Mouse (Mus musculus) common myeloid progenitor, adult 5-6 weeks (primary cell): ENCODE data around the gene Atp1b1. TPM values are rescaled to one million over a fixed set of nuclear protein-coding genes. Genes with fewer than 3 reads are reported as not detected.

ENCODE experiments used
- ATAC-seq: replicated peaks from 2 replicates; pipeline ENCODE4 v1.8.0; 2016; ENCODE audit warnings: low read depth, mild to moderate bottlenecking, moderate TSS enrichment, inconsistent platforms; ENCODE audit not compliant: poor library complexity, severe bottlenecking
- total RNA-seq: library from RNA; stranded (forward); fragments of 200-1000, 187-1606 nt; gene quantifications from 2 replicates; pipeline ENCODE4 v1.2.3, GENCODE M21; 2017

Gene Atp1b1
- total RNA-seq, 1 experiment from 2014 or later: 1.4 TPM

DNA sequence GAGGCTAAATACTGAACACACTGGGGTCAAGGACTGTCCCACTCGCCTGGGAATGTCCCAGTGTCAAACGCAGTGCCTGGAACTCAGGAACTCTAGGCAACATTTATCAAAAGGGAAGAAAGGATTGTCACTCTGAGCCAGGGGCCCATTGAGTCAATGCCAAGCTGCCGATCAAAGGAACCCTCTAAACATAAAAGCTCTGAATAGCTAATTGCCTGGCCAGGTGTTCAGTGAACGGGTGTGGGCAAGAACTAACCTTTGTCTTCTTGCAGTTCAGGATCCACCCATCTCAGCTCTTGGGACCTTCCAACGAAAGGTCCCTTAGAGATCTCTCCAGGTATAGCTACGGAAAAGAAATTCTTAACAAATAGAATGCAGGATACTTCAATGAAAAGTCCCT is 12.8 kb upstream of the Atp1b1 start:
- ATAC-seq: no peak

DNA sequence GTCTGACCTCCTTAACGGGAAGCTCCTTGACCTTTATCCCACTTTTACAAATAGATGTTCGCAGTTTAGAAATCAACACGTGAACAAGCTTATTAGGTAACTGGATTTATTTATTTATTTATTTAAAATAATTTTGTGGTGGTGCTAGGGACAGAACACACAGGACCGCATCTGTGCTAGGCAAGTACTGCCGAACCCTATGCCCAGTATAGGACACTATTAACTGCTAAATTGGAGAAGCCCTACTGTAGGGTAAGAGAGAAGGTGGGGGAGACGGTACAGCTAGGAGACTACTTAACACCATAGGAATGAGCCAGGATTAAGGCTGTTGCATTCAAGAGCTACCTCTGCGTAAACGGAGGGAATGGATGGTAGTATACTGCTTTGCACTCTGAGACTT is 10.2 kb upstream of the Atp1b1 start:
- no peak for ATAC-seq

DNA sequence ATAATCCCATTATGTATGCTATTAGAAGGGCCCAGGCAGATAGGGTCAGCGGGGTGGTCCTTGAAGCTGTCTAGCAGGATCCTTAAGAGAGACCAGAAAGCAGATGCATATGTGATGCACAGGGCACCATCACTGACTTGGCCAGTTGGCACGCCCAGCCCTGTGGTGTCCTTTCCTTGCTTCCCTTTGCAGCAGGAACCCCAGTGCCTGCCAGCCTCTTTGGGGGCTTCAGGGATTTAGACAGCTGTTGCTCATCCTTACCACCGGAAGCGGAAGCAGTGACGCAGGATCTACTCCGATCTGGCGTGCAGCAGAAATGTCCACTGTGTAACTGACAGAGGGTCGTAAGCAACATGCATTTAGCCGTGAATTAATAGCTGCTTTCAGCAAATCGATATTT is 9.3 kb upstream of the Atp1b1 start:
- no peak for ATAC-seq

DNA sequence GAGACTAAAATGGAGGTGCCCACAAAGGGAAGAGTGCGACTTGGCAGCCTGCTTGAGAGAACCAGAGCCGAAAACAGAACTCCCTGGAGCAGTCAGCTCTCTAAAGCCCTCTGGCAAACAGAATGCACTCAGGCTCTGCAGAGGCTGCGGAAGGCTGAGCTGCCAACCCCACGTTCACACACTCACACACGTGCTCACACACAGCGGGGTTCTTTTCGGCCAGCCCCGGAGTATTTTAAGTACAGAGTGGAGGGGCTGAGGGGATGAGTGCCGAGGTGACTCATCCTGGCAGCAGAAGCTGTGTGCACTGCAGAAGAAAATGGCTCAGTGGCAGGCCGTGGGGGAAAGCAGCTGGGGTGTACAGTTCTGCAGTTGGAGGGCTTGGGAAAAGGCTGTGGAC is 3.6 kb upstream of the Atp1b1 start:
- no peak for ATAC-seq

DNA sequence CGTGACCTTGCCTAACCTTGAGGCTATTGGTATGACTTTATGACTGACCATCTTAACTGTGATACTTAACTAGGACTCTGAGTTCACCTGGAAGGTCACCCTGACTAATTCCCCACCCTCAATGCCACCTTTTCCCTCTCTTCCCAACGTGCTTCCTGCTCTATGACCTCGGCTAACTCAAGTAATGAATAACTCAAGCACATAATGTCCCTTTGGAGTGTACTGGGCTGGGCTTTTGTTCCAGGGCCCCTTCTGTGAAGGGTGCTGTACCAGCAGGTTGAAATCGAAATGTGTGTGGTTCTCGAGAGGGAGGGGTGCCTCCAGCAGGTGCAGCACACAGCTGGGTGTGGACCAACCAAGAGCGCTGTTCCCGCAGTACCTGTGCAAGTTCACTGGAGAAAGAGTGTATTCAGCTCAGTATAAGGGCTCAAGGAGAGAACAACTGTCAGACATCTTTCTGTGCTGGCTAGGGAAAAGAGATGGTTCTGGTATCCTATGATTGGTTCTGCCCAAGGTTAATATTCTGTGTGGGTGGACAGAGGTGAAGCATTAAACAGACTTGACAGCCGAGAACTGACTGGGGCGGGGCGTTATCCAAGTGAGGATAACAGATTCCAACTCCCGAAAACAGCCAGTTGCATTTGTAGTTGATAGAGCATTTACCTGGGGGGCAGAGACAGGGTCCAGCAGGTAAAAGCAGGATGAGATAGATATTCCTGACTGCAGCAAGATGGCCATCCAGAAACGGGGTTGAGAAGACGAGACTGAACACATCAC is 3.0 kb upstream of the Atp1b1 start:
- no peak for ATAC-seq

DNA sequence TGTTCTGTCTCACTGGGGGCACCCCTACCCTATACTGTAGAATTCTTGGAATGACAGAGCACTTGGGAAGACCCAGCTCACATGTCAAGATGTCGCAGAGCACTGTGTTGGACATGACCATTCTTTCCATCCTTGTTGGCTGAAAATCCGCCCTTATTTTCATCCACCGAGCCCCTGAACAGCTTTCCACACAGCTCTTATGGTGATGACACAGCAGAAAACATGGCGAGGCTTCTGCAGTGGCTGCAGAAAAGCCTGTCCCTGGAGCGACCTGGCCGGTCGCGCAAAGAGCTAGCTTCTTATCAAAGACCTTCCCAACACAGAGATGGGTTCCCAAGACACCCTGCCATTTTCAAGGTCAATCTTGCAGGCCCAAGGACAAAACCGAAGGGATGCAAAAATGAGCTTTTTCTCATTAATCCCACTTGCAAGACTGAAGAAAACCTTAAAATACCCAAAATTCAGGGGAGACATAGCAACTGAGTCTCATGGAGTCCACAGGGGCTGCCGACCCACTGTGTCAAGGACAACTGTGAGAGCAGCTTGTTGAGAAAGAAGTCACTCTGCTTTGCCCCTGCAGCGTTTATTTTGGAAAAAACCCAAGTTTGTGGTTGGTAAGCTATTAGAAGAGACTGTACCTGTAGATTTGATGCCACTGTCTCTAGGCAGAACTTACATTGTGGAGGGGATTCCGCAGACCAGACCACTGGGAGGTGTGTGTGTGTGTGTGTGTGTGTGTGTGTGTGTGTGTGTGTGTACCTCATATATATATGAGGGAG is 1.2 kb upstream of the Atp1b1 start:
- ATAC-seq: peak; percentile 34

DNA sequence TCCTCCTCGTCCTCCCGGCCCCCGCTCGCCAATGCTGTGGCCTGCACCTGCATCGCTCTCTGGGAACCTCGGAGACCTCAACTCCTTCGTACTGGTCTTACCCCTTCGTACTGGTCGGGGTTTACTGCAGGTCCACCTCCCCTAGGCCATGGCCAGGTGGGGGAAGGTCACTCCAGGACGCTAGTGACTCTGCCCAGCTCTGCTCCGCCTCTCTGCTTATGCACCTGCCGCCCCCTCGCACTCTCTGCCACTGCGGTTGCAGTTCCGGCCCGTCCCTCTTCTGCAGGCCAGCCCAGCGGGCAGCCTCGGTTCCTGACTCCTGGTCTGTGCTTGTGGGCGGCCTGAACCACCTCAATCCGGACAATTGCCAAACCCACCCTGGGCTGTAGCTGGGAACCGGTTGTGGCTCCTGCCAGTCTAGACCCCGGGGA is 481 bp upstream of the Atp1b1 start:
- peak; percentile 68 for ATAC-seq

DNA sequence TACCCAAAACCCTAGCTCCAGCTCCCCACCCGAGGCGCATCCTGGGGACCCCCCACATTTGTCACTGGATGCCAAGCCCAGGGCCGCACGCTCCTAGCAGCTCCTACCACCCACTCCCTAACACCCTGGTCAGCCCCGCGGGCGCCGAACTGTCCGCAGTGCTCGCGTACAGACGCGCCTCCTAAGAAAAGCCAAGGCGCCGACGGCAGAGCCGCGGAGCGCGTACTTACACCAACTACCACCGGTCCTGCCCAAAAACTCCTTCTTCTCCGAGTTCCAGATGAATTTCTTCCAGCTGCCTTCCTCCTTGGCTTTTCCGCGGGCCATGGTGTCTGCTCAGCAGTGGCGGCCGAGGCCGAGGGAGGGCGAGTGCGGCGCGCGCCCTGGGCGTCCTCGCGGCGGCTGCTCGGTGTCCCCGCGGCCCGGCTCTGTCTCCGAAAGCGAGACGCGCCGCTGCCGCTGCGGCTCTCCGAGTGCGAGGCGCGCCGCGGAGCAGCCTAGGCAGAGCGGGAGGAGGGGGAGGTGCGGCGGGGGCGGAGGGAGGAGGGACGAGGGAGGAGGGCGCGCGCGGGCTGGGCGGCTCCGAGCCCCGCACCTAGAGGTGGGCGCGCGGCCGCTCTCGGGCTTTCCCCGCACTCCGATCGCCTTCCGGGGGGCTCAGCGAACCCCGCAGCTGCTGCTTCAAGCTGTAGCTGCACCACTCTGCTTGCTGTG is 467 bp downstream of the Atp1b1 start:
- ATAC-seq: no peak

DNA sequence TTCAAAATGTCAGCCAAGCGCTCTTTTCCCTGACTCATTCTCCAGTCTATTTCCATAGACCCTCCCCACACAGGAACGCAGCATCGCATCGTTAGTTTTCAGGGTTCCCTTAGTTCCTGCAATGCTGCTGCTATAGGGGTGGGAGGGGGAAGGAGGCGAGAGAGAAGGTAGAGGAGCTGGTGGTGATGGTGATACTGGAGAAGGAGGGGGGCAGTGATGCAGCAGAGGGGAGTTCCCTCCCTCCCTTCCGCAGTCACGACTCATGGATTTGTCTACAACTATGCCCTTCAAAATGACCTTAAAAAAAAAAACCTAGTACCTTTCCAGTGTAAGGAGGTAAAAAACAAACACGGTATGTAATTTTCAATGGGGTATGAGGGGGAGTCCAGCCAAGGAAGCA is 1.4 kb downstream of the Atp1b1 start:
- no peak for ATAC-seq

DNA sequence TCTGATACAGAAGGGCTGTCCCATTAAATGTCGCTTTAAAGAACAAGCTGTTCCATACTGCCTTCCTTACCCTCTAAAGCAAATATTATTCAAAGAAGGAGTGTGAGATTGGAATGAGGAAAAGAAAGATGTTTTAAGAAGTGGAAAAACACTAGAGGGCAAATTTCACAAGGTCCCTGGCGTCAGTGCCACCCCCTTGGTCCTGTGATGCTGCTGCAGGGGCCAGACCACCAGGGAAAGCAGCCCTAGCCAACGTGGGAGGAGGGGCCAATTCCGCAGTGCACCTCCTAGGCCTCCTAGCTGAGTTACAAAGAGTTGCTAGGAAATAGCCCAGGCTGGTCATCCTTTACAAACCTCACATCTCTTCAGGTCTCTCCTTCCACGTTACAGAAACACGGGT is 2.1 kb downstream of the Atp1b1 start:
- no peak for ATAC-seq

DNA sequence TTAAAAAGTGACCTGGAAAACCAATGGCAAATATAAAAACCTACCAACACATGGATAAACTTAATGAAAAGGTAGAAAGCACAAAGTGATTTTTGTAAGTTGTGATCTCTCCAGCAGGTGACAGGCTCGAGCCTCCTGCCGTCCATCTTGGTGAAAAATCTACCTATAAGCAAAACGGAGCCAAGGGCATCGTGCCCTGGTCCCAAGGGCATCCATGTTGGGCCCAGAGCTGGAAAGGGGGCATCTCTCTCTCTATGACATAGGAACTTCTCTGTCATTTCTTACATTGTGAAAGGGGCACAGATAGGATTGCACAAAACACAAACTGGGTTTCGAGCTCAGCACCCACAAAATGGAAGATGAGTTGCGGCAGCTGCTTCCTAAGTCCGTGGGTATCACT is 2.5 kb downstream of the Atp1b1 start:
- ATAC-seq: no peak

DNA sequence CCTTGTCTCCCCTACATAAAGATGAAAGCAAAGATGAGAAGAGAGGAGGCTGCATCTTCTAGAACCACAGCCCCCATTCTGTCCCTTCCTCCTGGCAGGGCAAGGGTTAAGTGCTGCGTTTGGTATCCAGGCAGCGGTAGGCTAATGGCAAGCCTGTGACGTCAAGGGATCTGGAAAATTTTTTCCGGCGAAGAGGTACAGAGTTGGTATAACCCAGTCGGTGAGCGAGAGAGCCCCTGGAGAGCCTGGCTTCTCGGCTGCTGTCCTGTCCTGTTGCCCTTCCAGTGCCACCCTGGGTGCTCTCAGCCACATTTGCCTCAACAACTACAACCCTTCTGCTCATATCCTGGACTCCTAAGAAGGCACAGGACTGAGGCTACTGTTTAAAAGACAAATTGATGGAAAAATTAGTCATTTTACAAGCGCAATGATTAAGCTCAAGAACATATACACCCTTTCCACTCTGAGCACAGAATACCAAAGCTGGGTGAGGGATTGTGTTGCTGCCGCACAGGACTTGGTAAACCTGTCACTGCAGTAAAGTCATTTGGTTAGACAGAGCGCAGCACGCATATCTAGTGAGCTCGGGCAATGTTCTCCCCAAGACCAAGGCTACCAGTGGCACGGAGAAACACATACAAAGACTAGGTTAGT is 3.3 kb downstream of the Atp1b1 start:
- ATAC-seq: no peak

DNA sequence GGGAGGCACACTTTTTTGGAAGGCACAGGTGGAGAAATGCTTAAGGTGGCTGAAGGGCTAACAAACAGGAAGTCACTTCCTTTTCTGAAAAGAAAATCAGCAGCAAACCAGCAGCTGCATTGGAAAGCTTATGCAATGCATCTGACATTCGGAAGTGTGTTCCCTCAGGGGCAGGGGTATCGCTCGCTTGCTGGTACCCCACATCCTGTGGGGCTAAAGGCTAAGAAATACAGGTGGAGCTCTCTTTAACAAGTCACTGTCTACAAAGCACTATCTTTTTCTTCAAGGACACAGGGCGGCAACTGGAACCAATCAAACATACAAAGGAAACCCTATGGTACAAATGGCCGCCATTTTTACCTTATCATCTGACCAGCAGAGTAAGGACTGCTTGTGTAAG is 4.4 kb downstream of the Atp1b1 start:
- ATAC-seq: peak; percentile 43

DNA sequence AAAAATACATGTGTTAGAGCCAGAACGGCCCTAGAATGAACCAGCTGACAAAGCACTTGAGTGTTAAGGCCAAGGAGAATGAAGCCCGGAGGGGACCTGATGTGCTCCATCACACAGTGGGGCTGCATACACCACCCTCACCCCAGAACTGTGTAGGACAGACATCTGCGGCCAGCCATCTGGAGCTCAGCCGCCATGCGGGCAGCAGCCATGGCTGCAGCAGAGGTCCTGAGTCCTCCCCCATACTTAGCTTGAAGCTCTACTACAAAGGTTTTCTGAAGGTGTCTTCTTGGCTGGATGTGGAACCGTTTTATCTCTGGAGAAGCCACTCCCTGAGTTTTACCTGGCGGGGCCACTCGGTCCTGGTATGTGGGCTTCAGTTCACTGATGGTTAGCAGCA is 5.0 kb downstream of the Atp1b1 start:
- ATAC-seq: no peak

DNA sequence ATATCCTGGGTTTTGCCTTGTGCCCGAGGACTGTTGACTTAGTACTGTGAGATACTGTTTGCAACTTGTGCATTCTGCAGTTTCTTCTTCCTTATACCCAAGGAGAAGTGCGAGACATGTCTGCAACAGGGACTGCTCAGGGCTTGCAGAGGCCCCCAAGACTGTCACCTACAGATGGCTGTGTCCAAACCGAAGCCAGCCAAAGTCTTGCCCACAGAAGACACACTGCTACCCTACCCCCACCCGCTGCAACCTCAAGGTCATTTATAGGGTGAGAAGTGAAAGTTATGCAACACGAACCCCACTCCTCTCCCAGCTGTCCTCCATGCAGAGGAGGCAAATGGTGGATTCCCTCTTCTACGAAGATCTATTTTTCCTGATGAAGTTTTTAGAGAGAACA is 5.6 kb downstream of the Atp1b1 start:
- peak; percentile 50 for ATAC-seq

DNA sequence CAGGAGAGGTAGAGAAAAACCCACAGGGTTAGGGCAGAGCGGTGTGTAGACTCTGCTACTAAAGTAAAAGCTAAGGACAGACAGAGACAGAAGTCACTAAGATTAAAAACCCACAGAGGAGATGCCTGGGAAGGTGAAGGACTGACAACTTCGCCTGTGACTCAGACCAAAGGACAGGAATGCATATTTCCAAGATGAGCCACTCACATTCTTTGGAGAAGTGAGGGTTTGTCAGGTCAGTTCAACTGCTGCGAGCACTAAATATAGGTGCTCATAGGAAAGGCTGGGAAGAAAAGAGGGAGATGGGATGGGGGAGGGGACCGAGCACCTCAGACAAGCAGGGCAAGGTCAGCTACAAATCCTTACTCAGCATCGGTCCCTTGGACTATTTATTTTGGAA is 6.8 kb downstream of the Atp1b1 start:
- no peak for ATAC-seq

DNA sequence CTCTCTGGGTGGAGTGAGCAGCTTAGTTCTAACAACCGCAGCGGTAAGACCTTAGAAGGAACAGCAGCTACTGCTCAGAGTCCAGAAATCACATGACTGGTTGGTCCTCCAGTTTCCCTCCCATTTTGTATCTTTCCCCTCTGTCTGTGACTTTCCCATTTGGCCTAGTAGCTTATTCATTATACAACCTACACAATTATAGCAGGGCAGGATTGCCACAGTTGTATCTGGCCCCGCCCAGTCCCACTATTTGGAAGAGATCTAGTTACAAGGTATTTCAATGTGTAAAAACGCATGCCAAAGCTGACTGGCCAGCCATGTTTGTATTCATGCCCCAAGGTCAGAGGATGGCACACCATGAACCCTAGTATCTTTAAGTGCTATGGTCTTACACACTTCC is 7.5 kb downstream of the Atp1b1 start:
- ATAC-seq: no peak

DNA sequence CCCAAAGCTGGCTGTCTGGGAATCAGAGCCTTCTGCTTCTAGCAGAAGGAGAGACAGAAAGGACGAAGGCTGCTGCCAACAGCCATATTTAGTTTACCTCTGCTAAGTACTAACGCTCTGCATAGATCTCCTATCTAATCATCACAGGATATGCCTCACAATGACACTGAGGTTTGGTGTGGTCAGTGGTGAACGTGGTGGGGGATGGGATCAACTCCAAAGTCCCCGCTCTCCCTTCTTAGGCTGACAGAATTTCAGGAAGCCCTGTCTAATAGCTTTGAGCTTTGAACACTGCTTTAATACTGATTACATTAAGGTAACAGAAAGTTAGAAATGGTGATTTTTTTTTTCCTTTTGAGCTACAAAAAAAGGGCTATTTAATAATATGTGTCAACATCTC is 7.9 kb downstream of the Atp1b1 start:
- no peak for ATAC-seq

DNA sequence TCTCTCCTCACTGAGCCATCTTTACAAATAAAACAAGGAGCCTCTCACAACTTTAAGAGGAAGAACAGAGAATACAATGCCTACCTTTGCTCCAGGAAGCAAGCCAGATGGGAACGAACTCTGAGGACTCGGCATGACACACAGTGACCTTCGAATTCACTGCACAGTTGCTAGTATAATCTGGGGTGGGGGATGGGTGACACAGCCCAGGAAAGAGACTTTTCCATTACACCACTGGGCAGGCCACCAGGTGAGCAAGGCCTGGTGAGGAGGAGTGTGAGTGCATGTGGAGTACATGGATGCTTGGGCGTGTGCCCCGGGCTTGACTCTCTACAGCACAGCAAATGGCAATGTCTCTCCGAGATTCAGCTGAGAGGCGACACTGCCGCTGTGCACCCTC is 8.5 kb downstream of the Atp1b1 start:
- no peak for ATAC-seq

DNA sequence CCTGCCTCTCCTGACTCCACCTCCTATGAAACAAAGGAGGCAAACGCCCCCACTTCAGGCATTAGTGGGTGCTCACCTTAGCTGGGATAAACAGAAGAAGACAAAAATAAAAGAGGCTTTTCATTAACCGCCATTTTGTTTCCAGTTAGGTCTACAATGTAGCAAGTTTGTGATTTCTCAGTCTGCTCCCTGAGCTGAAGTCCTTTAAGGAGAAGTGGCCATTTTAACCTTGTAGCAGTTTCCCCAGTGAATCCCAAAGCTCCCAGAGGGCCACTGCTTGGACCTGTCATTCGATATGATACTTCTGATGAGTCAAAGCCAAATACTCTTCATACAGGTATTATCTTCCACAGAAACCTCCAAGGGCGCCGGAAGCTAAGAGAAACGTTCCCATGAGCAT is 10.6 kb downstream of the Atp1b1 start:
- ATAC-seq: no peak

DNA sequence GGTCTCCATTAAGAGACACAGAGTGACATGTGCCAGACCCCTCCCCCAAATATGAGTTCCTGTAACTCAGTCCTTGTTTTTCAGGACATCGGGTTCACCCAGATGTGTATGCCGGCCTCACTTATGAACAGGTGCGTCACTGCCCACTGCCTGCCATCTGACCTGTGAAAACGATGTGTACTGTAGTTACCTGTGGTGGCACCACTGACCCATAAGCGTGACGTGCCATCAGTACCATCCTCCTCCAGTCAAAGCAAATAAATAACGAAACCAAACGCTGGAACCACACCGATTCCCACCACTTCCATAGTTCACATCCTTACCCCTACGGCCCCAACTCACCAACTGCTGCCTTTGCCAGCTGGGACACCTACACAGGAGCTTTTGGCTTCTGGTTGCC is 11.6 kb downstream of the Atp1b1 start:
- ATAC-seq: no peak
